Mouse (Mus musculus) spleen, postnatal 10 days (tissue): Measurements from ENCODE around the gene Ptk6.

Source experiments
- DNase-seq, 2 experiments: peaks; one replicate each; pipeline ENCODE4 v3.0.0; 2021 to 2022; ENCODE audit warnings: low spot score in 2 of 2

Ptk6 gene

DNA sequence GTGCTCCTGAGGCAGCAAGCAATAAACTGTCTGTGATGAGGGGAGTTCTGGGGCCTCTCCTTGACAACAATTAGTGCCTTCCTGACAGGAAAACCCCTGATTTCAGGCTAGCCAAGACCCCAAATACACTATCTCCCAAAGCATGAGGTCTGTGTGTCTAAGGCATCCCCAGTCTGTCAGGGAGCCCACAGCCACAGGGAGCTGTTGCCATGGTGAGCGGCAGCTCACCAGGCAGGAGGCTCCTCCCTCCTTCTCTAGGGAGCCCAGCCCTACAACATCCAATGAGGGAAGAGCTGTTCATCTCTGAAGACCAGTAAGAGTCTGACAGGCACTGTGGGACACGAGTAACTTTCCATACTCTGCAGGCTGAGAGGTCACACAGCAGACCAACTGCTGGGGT, 42.8 kb downstream of the Ptk6 start:
- no peak for DNase-seq

DNA sequence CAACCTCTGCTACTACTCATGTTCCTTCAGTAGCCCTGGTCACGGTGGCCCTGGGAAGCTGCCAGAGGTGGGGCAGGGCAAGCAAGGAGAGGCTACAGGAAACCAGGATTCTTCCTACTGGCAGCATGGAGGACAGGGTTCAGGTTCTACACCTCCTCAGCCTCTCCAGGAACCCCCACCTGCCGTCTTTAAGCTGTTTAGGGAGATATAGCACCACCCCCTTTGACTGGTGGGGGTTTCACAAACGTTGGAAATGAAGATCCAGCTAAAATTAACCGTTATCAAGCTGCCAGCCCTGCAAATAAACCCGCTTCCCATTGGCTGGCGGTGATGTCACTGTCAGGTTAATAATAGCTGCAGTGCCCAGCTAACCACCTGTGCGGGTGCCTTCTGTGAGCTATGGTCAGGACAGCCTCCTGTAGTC, 43.5 kb downstream of the Ptk6 start:
- DNase-seq = no peak

- DNase-seq = no peak
Measured at GRCm38 (mm10) chr2:181158471-181158870, 44.1 kb downstream of the Ptk6 start.

- DNase-seq = no peak
Measured at GRCm38 (mm10) chr2:181157716-181158302, 44.8 kb downstream of the Ptk6 start.

DNA sequence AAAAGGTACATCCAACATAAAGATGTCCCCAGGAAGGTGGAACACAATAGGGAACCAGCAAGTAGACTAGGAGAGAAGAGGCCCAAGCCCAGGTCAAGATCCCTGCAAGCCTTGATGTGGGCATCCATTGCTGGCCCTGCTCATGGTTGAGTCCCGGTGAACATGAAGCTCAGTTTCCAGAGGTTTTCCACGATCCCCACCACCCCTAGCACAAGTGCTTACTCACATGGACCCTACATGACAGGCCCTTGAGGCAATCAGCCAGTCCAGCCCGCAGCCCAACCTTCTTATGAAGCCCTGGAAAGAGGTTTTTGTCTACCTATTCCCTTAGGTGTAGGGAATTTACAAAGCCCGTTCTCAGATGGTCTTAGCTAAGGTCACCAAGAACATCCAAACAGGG, 45.4 kb downstream of the Ptk6 start:
- no peak for DNase-seq

GRCm38 (mm10) chr2:181156248-181157121, 46.1 kb downstream of the Ptk6 start, which contains the start of gene Eef1a2:
TSS of gene Eef1a2 (minus strand) at chr2:181157014.
- no peak for DNase-seq

- no peak for DNase-seq
Measured at GRCm38 (mm10) chr2:181155801-181156200, 46.8 kb downstream of the Ptk6 start.

GRCm38 (mm10) chr2:181154831-181155415, 47.7 kb downstream of the Ptk6 start:
- DNase-seq = no peak

- DNase-seq = no peak
Measured at GRCm38 (mm10) chr2:181154361-181154760, 48.2 kb downstream of the Ptk6 start.

DNA sequence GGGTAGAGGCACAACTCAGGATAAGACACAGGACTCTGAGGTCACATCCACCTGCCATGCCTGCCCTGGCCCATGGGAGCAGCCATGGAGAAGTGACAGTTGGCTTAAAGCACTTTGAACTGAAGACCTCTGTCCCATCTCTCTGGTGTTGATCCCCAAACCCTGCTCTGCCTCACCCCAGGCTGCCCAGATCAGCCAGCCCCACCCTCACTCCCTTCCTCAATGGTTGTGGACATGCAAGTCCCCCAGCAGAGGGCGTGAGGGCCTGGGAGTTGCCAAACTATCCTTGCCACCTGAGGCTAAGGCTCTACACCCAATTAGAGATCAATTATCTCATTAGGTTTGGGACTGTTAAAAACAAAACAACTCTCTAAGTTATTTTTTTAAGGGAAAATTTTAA, 48.8 kb downstream of the Ptk6 start:
- DNase-seq = peak in 1 of 2 experiments; percentile 45

DNA sequence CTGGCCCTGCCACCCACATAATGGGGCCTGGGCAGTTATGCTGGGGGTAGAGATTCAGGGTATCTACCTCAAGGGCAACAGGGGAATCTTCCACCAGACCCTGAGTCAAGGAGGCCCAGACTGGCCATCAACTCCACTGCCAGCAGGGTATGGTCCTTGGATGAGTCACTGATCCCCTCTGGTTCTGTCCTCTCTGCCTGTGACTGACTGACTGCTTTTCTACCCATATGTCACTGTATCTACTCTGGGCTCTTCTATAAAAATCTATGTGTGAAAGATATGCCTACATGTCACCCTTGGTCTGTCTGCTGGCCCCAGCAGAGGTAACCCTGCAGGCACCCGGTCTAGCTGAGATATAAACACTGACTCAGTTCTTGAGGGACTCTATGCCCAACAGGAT, 49.5 kb downstream of the Ptk6 start:
- DNase-seq = no peak

DNA sequence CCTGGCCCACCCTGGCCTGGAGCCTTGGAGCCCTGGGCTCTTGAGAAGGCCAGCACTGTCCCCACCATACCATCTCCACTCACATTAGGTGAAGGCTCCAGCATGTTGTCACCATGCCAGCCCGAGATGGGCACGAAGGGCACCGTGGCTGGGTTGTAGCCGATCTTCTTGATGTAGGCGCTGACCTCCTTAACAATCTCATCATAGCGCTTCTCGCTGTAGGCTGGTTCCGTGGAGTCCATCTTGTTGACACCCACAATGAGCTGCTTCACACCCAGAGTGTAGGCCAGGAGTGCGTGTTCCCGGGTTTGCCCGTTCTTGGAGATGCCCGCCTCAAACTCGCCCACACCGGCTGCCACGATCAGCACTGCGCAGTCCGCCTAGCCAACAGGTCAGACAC, 49.9 kb downstream of the Ptk6 start:
- DNase-seq = no peak

- DNase-seq = no peak
Measured at GRCm38 (mm10) chr2:181150281-181150680, 52.3 kb downstream of the Ptk6 start.

GRCm38 (mm10) chr2:181148318-181148955, 54.2 kb downstream of the Ptk6 start:
- DNase-seq = no peak

DNA sequence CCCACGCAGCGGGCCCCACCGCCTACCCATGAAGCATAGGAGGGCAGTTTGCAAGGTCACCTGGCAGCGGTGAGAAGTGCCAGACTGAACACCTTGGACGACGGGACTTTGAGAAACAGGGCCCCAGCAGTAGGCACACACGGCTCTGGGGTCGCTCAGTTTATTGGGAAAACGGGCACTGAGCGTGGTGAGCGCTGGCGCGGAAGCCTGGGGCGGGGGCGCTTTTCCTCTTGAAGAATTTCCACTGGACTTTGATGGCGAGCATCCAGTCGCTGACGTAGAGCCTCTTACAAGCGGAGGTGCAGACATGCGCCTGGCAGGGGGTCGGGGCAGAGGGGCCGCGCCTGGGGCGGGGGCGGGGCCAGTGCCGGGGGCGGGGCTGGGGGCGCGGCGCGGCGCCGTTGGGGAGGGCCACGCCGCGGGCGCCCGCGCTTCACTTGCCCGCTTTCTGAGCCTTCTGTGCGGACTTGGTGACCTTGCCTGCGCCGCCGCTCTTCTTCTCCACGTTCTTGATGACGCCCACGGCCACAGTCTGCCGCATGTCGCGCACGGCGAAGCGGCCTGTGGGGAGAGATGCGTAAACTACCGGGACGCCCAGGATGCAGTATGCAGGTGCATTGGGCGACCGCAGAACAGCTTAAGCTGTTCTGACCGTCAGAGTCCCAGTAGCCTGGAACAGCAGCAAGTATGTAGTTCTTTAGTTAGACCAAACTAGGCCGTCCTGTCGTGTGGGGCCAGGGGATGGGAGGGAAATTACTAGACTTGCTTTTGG, 54.9 kb downstream of the Ptk6 start:
- no peak for DNase-seq

- no peak for DNase-seq
Measured at GRCm38 (mm10) chr2:181146976-181147545, 55.5 kb downstream of the Ptk6 start.

GRCm38 (mm10) chr2:181144675-181145074, 57.9 kb downstream of the Ptk6 start:
- no peak for DNase-seq
